Mouse (Mus musculus): ENCODE results near the gene Gria1.

Gene Gria1

DNA sequence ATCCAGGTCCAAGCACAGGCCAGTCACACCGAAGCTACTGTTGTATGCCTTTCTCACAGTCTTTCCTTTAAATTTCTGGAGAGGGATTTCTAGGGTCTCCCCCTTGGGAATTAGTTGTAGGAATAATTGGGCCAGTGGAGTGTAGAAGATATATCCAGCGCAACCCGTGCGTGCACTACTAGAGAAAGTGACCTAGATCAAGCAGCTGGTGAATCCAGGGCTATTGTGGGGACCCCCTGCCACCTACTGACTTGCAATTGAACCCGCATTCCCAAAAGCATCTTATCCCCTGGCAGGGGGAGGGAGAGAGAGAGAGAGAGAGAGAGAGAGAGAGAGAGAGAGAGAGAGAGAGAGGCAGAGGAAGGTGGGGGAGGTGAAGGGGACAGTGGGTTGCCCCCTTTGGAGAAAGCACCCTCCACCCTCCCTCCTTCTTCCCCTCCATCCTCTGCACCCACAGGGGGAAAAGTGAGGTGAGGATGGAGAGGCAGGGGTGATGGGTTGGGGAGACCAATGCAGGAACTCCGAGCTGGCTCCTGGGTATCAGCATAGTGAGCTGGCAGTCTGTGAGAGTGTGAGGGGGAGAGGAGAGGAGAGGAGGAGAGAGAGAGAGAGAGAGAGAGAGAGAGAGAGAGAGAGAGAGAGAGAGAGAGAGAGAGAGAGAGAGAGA is at the start of gene Gria1:
Gria1 (plus strand) TSS at position 364 of the 667 bp plus-strand sequence.
- no peak for DNase-seq (ENCODE audit: low read depth in 1 of 2, low spot score in 2 of 2)

DNA sequence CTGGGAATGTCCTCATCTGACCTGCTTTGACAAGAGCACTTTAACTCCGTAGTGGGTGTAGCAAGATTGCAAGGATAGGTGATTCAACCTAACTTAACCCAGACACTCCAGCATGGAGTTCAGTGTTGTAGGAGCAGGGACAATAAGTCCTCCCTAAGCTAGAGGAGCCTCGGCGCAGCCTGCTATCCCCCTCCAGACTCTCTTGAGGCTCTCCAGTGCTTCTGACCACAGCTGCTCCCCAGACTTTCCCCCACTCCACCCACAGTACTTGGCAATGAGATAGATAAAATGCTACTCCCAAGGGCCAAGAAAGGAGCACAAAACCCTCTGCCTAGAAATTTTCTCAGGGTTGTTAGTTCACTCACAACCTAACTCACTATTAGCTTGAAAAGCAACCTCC is 49.4 kb upstream of the Gria1 start:
- DNase-seq (ENCODE audit: low read depth in 1 of 2, low spot score in 2 of 2): no peak

DNA sequence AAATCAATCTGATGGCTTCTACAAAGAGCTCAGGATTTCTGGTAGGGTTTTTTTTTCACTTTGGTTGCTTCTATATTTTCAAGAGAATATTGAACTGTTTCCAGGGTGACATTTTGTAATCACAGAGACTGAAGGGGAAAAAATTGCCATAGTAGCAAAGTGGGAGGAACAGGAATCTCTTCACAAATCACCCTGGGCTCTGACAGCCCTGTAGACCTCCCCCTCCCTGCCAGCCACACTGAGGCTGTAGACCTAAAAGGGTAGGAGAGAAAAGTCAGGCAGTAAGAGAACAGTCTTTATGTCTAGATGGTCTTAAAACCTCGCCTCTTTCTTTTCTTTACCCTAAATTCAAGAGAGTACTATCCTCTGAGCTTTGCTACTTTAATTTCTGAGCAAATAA is 38.4 kb upstream of the Gria1 start:
- no peak for DNase-seq (ENCODE audit: low read depth in 1 of 2, low spot score in 2 of 2)

DNA sequence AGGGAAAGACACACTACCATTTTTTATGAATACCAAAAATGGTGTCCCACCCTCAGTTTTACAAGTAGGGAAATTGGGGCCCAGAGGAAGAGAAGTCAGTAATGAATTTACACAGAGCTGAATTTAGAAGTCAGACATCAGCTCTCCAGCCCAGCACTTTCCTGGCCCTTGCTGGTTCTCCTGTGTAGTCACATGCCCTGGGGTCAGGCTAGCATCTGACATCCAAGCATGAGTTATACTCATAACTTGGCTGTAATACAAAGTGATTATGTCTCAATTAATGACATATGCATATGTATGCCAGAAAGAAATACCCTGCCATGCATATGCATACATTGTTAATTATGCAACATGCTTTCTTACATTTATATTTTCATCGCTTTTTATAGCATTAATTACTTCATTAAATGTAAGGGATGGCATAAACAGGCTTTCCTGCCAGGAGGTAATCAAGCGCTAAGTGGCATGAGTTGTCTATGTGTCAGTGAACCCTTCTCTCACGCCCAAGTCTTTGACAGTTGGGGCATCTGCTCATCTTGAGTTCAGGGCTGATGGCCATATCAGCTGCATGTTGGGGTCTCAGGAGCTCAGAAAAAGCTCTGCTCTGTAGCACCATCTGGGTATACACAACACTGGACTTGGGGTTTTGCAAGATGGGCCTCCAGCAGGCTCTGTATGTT is 26.7 kb upstream of the Gria1 start:
- DNase-seq (ENCODE audit: low read depth in 1 of 2, low spot score in 2 of 2): no peak

DNA sequence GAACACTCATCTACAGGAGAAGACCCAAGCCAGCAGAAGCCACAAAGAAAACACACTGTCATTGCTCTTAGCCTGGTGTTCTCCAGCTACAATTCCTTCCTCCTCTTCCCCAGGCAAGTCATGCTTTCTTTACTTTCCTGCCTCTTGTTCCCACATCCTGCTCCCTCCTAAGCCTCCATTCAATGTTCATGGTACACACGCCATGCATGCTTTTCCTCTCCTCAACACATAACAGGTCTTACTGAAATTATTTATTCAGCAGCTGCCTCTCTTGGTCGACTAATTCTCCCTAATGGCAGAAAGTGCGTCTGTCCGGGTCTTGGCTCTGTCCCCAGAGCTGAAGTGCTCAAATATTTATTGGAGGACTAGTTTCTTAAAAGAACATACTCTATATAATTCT is 25.7 kb upstream of the Gria1 start:
- no peak for DNase-seq (ENCODE audit: low read depth in 1 of 2, low spot score in 2 of 2)

DNA sequence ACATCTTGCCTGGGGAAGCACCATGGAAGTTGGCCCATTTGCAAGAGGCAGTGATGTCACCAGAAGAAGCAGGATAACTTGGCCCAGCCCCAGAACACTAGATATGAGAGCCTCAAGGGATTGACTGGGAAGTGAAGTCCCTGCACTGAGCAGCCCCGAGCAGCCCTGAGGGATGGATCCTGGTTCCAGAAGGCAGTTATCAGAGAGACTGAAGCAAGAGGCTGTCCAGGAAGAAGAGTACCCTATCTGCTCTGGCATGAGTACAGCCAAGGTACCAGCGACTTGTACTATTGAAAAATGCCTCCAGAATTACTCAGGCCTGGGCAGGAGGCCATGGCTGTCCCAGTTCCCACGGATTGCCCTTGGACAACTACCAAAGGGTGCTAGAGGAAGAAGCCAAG is 11.6 kb upstream of the Gria1 start:
- no peak for DNase-seq (ENCODE audit: low read depth in 1 of 2, low spot score in 2 of 2)

DNA sequence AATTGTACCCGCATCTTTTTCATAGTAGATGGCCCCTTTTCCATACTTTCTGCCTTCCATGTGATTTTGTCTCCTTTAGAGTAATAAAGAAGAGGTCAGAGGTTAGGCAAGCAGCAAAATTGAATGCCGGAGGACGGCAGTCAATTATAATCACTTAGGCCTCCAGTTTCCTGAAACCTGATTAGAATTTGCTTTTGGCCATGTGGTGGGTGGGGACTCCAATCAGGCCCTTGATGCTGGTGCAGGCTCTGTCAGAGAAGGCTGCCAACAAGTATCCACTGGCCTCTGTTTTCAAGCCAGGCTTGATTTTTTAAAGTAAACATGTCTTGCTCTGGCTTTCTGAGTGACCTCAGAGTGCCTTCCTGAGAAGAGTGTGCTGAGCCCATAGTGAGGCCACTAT is 6.6 kb upstream of the Gria1 start:
- no peak for DNase-seq (ENCODE audit: low read depth in 1 of 2, low spot score in 2 of 2)

DNA sequence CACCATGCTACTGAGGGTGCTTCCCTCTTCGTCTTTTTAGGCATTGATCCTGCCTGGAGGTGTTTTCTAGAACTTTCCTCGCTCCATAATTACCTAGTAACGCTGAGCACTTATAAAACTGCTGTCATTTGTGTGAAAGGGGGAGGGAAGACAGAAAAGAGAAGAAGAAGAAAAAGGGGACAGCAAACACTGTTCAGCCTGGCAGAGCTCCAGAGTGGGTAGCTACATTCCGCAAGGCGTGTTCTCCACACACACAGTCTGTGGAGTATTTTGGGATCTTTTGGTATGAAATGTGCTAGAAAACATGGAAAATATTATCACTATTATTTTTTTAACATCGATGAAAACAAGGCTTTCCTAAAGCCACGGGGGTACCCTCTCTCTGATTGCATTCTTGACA is 5.8 kb upstream of the Gria1 start:
- DNase-seq (ENCODE audit: low read depth in 1 of 2, low spot score in 2 of 2): no peak

DNA sequence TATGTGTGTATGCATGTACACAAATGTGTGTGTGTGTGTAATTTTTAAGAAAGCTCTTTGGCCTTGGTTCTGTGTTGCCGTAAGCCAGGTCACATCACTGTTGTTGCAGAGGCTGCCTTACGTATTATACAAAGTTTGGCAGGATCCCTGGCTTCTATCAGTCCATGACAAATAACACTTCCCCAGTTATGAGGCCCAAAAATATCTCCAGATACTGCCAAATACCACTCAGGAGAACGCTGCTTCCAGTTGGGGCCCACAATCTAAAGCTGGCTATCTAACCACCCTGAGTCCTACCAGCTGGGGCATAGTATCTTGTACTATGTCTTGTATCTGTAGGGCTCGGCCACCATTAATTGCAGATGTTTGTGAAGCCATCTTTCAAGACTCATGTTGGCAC is 3.4 kb upstream of the Gria1 start:
- no peak for DNase-seq (ENCODE audit: low read depth in 1 of 2, low spot score in 2 of 2)

DNA sequence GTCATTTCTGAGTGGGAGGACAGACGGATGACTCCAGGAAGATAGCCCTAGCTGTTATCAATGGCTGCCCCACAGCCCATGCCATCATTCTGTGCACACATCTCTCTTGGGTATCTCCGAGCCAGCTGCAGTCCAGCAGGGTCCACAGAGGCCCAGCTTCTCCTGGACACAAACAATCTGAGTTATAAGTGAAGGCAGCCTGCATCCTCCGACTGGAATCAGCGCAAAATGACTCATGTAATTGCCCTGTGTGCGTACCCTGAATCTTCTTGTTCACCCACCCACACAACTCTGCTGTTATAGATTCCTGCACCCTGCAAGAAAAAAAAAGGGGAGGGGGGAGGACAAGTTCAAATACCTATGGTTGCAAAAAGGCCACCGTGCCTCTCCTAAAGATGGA is 576 bp upstream of the Gria1 start:
- DNase-seq (ENCODE audit: low read depth in 1 of 2, low spot score in 2 of 2): no peak

DNA sequence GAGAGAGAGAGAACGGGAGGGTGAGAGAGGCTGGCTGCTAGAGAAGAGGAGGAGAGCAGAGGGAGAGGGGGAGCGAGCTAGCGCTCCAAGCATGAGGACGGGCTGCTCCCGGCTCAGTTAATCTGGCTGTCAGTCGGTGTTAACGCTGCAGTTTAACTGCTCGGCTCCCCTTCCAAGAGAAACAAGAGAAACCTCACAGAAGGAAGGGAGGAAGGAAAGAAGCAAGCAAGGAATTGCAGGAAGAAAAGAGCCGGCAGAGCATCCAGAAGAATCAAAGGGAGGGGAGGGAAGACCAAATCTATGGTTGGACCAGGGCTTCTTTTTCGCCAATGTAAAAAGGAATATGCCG is 478 bp downstream of the Gria1 start:
- DNase-seq (ENCODE audit: low read depth in 1 of 2, low spot score in 2 of 2): no peak

DNA sequence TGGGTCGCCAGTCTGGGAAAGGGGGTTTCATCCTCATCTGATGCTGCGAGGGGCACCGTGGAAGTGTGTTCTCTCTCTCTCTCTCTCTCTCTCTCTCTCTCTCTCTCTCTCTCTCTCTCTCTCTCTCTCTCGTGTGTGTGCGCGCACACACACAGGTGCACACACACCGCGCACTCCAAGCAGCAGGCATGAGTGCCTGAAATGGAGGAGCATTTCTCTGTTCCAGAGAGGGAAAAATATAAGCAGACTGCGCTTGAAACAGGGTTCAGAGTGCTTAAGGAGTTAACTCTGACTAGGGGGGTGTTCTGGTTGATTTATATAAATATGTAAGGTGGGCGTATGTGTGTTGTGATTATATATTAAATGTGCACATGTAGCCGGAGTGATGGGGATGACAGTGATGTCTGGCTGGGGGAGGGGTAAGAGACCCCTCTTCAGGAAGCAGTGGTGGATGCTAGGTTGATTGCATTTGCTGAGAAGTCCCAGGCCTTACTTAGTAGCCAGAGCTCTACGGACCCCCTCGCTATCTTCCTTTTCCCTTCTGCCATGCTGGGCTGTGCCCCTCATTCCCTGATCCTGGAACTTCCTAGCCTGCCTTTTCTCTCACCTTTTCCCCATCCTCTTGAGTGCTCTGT is 1.2 kb downstream of the Gria1 start:
- DNase-seq (ENCODE audit: low read depth in 1 of 2, low spot score in 2 of 2): no peak

DNA sequence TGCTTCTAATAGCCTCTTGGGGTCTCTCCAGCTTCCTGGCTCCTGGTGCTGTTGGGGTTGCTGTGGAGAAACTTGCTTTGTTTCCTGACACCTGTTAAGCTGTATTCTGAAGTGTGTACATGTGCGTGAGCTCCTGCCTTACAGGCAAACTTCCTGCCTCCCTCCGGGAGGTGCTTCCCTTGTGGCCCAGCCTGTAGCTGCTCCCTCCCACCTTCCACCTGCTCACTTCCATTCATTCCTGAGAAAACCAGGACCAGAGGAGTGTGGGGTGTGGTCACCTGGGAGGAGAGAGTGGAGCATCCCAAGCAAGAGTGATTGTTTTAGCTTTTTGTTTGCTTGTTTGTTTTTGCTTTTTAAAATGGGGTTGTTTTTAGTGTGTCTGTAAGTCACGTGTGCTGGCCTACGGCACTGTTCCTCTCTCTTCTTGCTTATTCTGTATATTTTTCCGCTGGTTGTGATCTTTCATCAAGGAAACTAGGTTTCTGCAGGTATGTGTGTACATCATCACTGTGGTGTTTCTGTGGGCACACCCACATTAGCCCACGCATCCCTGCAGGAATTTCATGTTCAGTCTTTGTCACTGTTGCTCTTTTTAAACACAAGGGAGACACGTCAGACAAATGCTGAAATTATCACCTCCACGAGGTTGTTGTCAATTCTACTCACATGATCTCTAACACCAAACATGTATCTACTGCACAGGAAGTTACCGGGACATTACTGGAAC is 2.4 kb downstream of the Gria1 start:
- DNase-seq (ENCODE audit: low read depth in 1 of 2, low spot score in 2 of 2): no peak

DNA sequence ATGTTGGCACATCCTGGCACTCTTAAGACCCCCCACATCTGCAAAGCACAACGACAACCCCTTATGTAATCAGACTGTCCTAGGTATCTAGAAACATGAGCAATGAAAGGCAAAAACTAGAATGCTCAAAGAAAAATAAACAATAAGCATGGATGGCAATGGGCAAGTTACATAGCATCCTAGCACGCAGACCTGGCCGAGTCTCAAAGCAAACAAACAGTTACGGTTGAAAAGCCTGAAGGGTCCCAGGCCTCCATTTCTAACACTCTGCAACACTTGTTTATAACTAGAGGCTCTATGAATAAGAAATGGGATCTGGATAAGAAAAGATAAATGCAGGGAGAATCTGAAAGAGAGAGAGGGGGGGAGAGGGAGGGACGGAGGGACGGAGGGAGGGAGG is 3.2 kb downstream of the Gria1 start:
- DNase-seq (ENCODE audit: low read depth in 1 of 2, low spot score in 2 of 2): no peak

DNA sequence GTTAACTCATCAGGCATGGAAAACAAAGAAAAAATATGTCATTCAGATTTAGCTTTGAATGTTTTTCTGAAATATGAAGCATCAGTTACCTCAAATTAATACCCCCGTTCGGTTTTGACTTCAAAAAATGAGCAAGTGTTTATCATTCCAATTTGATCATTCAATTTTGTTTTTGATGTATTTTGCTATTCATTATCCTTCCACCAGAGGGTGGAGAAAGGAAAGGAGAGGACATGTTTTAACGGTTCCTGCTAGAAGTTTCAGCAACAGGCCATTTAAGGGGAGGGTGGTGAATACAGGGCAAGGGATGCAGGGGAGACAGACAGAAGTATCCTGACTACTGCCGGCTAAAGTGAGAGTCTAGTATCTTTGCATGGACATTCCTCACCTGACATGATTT is 7.3 kb downstream of the Gria1 start:
- DNase-seq (ENCODE audit: low read depth in 1 of 2, low spot score in 2 of 2): no peak

DNA sequence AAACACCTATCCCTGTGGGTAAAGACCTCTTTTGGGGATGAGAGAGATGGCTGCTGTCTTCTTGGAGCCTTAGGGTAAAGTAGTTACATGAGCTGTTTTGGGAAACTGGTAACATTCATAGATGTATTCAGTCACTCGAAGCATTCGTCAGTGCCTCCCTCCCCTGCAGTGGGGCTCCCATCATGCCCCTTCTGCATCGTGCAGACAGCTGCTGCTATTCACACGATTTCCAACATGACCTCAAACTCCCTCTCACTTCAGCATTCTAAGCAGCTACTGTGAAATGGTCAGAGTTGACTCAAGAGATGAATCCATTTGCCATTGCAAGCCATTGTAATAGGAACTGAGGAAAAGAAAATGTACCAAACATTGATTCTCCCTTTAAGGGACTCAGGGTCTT is 11.2 kb downstream of the Gria1 start:
- no peak for DNase-seq (ENCODE audit: low read depth in 1 of 2, low spot score in 2 of 2)

DNA sequence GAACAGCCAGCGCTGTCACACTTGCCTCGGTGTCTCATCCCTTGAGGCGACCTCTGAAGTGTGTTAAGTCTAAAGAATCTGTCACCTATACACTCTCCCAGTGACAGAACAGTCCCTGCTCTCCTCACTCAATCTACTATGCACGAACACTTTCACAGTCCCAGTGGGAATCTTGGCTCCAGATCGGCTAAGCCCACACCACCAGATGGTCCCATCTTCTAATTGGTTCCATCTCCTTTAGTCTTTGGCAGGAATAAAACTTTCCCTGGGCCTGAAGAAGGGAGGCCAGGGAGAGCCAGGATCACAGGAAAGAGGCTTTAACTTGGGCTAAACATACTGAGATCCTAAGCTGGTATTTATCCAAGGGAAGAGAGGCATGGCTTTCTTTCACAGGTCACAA is 19.3 kb downstream of the Gria1 start:
- DNase-seq (ENCODE audit: low read depth in 1 of 2, low spot score in 2 of 2): no peak

DNA sequence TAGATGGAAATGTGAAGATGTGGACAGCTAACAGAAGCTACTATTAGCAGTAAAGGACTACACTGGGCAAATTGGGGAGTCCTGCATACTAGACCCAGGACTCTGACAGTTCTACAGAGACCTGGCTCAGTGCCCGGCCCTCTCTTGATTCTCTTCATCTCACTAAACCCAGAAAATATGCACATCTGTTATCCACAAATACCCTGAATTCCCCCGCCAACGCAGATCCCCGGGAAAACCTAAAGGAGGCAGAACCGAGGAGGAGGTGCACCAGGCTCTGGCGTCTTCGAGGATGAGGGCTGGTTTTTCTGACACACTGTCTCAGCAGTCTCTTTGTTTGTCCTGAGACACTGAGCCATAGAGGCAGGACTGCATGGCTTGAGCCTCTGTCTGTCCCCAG is 27.6 kb downstream of the Gria1 start:
- no peak for DNase-seq (ENCODE audit: low read depth in 1 of 2, low spot score in 2 of 2)

DNA sequence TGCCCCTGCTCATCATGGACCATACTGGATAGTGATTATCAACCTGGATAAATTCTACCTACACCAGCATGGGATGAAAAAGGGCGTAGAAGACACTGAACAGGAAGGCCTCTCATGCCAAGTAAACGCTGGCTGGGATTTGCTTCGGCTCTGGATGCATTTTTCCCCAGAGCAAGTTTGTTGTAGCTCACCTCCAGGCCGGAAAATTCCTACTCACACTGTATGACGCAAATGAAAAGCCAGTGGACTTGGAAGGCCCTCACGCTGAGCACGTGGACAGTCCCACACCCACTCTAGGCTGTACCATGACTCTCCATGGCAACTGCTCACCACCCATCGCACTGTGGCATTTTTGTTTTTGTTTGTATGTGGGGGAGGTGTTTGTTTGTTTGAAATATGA is 28.1 kb downstream of the Gria1 start:
- no peak for DNase-seq (ENCODE audit: low read depth in 1 of 2, low spot score in 2 of 2)

DNA sequence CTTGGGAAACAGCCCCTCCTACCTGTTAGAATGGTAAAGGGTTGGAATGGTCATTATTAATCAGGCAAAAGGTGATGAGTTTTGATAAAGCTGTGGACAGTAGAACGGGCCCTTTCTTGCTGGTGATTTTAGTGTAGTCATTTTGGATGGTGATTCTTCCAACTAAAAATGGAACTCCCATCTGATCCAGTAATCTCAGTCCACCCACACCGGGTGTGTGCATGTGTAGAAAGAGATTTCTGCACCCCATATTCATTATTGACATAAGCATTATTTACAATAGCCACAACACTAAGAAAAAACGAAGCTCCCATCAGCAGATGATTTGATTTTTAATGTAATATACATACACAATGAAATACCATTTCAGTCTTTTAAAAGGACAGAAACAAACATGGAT is 30.9 kb downstream of the Gria1 start:
- no peak for DNase-seq (ENCODE audit: low read depth in 1 of 2, low spot score in 2 of 2)

DNA sequence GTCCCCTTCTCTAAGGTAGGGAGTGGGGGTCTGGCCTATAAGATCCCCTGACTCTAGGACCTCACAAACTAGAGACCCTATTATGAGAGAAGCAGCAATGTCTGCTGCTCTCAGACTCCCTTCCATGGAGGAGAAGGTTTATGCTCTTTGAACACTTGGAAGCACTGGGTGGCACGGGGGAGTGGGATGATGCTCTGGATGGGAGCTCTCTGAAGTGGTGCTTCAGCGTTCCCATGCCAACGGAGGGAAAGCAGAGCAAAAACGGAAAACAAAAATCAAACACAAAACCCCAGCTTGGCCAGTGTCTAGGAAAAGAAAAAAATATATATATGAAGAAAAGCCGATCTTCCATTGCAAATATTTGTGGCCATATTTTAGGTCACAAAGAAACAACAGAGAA is 33.0 kb downstream of the Gria1 start:
- DNase-seq (ENCODE audit: low read depth in 1 of 2, low spot score in 2 of 2): no peak

Data from monocyte, adult 2 months (primary cell).